Mouse (Mus musculus): ENCODE results near the gene Wnk1. TPM values are rescaled to one million over a fixed set of nuclear protein-coding genes. Genes with fewer than 3 reads are reported as not detected.

Wnk1 gene
- polyA plus RNA-seq, 1 experiment: 288 TPM

GRCm38 (mm10) chr6:119918561-119919181 lies 119.8 kb downstream of the Wnk1 start:
- TF ChIP-seq CTCF (IDR thresholded peaks at IDR 0.05; ENCODE audit: borderline replicate concordance, insufficient read depth, low read depth, low read length) (no peak), POLR2A (IDR thresholded peaks at IDR 0.05; ENCODE audit: borderline replicate concordance, insufficient read depth, low read length) (no peak)
- DNase-seq: peak; percentile 78 to 86

GRCm38 (mm10) chr6:119915710-119916109 lies 122.8 kb downstream of the Wnk1 start:
- H3K4me3 ChIP-seq (replicated peaks; ENCODE audit: insufficient read depth, low read depth, low read length): no peak overlapping the region
- DNase-seq: no peak
- H3K4me1 ChIP-seq (ENCODE audit: control insufficient read depth, insufficient read depth, low read length): peaks cover 23% of the 10 kb centered on the region
- H3K27ac ChIP-seq (ENCODE audit: insufficient read depth, low read length): no peak overlapping the region
- H3K27me3 ChIP-seq (ENCODE audit: control insufficient read depth, insufficient read depth, low read length): no peaks in the 10 kb centered on the region
- 92% methylated on average over 5 of the region's 5 CpGs for WGBS
- TF ChIP-seq POLR2A (IDR thresholded peaks at IDR 0.05; ENCODE audit: borderline replicate concordance, insufficient read depth, low read length) (no peak), CTCF (IDR thresholded peaks at IDR 0.05; ENCODE audit: borderline replicate concordance, insufficient read depth, low read depth, low read length) (no peak)

More at GRCm38 (mm10) chr6:119918561-119919181, 119.8 kb downstream of the Wnk1 start:
- 25% methylated on average over 16 of the region's 16 CpGs for WGBS
- Histone ChIP-seq H3K27ac (ENCODE audit: insufficient read depth, low read length) (peak overlapping the region; percentile 75), H3K4me3 (replicated peaks; ENCODE audit: insufficient read depth, low read depth, low read length) (no peak overlapping the region), H3K27me3 (ENCODE audit: control insufficient read depth, insufficient read depth, low read length) (no peaks in the 10 kb centered on the region), H3K4me1 (ENCODE audit: control insufficient read depth, insufficient read depth, low read length) (peaks cover 20% of the 10 kb centered on the region)

GRCm38 (mm10) chr6:119912046-119912445 lies 126.4 kb downstream of the Wnk1 start:
- TF ChIP-seq CTCF (IDR thresholded peaks at IDR 0.05; ENCODE audit: borderline replicate concordance, insufficient read depth, low read depth, low read length) (no peak), POLR2A (IDR thresholded peaks at IDR 0.05; ENCODE audit: borderline replicate concordance, insufficient read depth, low read length) (no peak)
- Histone ChIP-seq H3K27ac (ENCODE audit: insufficient read depth, low read length) (no peak overlapping the region), H3K27me3 (ENCODE audit: control insufficient read depth, insufficient read depth, low read length) (no peaks in the 10 kb centered on the region), H3K4me3 (replicated peaks; ENCODE audit: insufficient read depth, low read depth, low read length) (no peak overlapping the region), H3K4me1 (ENCODE audit: control insufficient read depth, insufficient read depth, low read length) (peaks cover 20% of the 10 kb centered on the region)
- 88% methylated on average over 5 of the region's 5 CpGs for WGBS
- DNase-seq: no peak

GRCm38 (mm10) chr6:119905461-119905860 lies 133.0 kb downstream of the Wnk1 start:
- no peak overlapping the region for H3K4me3 ChIP-seq (replicated peaks; ENCODE audit: insufficient read depth, low read depth, low read length)
- H3K4me1 ChIP-seq (ENCODE audit: control insufficient read depth, insufficient read depth, low read length): peaks cover 14% of the 10 kb centered on the region
- no peak for DNase-seq
- no peak overlapping the region for H3K27ac ChIP-seq (ENCODE audit: insufficient read depth, low read length)
- WGBS: 74% methylated on average over 5 of the region's 5 CpGs
- TF ChIP-seq CTCF (IDR thresholded peaks at IDR 0.05; ENCODE audit: borderline replicate concordance, insufficient read depth, low read depth, low read length) (no peak), POLR2A (IDR thresholded peaks at IDR 0.05; ENCODE audit: borderline replicate concordance, insufficient read depth, low read length) (no peak)
- no peaks in the 10 kb centered on the region for H3K27me3 ChIP-seq (ENCODE audit: control insufficient read depth, insufficient read depth, low read length)

- Histone ChIP-seq H3K4me3 (replicated peaks; ENCODE audit: insufficient read depth, low read depth, low read length) (peak overlapping the region; percentile 90), H3K27me3 (ENCODE audit: control insufficient read depth, insufficient read depth, low read length) (no peaks in the 10 kb centered on the region), H3K4me1 (ENCODE audit: control insufficient read depth, insufficient read depth, low read length) (peaks cover 9% of the 10 kb centered on the region), H3K27ac (ENCODE audit: insufficient read depth, low read length) (peak overlapping the region; percentile 82)
- 7% methylated on average over 15 of the region's 15 CpGs for WGBS
- DNase-seq: no peak
- TF ChIP-seq POLR2A (IDR thresholded peaks at IDR 0.05; ENCODE audit: borderline replicate concordance, insufficient read depth, low read length): no peak
- TF ChIP-seq CTCF (IDR thresholded peaks at IDR 0.05; ENCODE audit: borderline replicate concordance, insufficient read depth, low read depth, low read length): no peak
Observed at GRCm38 (mm10) chr6:119903081-119903789, 135.2 kb downstream of the Wnk1 start.

GRCm38 (mm10) chr6:119902204-119903080 lies 136.0 kb downstream of the Wnk1 start, which contains the start of gene Rad52:
TSS of gene Rad52 (plus strand) at chr6:119902698.
- Histone ChIP-seq H3K27me3 (ENCODE audit: control insufficient read depth, insufficient read depth, low read length) (no peaks in the 10 kb centered on the region), H3K4me1 (ENCODE audit: control insufficient read depth, insufficient read depth, low read length) (peaks cover 3% of the 10 kb centered on the region), H3K27ac (ENCODE audit: insufficient read depth, low read length) (peak within 1 kb of the TSS; percentile 96), H3K4me3 (replicated peaks; ENCODE audit: insufficient read depth, low read depth, low read length) (peak within 1 kb of the TSS; percentile 90)
- peak; percentile 93 for DNase-seq
- TF ChIP-seq CTCF (IDR thresholded peaks at IDR 0.05; ENCODE audit: borderline replicate concordance, insufficient read depth, low read depth, low read length) (no peak), POLR2A (IDR thresholded peaks at IDR 0.05; ENCODE audit: borderline replicate concordance, insufficient read depth, low read length) (peak; percentile 84)
- WGBS: under 1% methylated on average over 67 of the region's 67 CpGs

GRCm38 (mm10) chr6:119892711-119893110 lies 145.8 kb downstream of the Wnk1 start:
- Histone ChIP-seq H3K4me3 (replicated peaks; ENCODE audit: insufficient read depth, low read depth, low read length) (no peak overlapping the region), H3K27me3 (ENCODE audit: control insufficient read depth, insufficient read depth, low read length) (no peaks in the 10 kb centered on the region), H3K4me1 (ENCODE audit: control insufficient read depth, insufficient read depth, low read length) (no peaks in the 10 kb centered on the region), H3K27ac (ENCODE audit: insufficient read depth, low read length) (no peak overlapping the region)
- WGBS: 96% methylated on average over 7 of the region's 7 CpGs
- no peak for TF ChIP-seq POLR2A (IDR thresholded peaks at IDR 0.05; ENCODE audit: borderline replicate concordance, insufficient read depth, low read length)
- TF ChIP-seq CTCF (IDR thresholded peaks at IDR 0.05; ENCODE audit: borderline replicate concordance, insufficient read depth, low read depth, low read length): no peak
- no peak for DNase-seq

Measured in cerebellum, adult 2 months (tissue).